Mouse (Mus musculus) 3134 (cell line): ENCODE data around the gene Sbds.

Experiments
- DNase-seq: peaks from one replicate; pipeline ENCODE4 v3.0.0-alpha.2; 2011; ENCODE audit warnings: low spot score; ENCODE audit not compliant: insufficient read length; ENCODE audit errors: extremely low read depth

Sbds gene

DNA sequence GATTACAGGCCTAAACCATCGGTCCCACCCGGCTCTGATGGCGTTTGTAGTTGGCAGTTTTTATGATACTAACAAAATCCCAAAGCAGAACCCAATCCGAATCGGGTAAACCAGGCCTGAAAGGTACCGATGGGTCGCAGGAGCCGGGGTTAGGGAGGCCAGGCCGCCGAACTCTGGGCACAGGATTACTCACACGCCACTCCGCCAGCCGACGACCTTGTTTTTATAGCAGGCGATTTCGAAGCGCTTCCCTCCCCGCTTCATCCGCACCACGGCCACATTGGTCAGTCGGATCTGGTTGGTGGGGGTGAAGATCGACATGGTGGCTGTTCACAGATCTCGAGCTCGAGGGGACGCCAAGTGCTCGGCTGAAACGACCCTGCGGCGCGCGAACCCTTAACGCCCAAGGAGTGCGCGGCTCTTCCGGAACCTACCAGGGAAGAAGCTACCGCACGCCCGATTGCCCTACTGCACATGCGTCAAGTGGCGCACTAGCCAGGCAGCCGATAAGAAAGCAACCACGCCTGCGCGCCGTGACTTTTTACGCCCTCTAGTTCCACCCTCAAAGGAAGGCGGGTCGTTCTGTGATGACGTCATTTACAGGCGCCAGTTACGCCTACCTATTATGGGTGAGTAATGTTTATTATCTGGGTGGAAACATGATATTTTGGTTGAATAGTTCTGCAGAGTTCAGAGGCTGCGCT, at the start of gene Sbds, which contains the start of gene Tyw1:
Gene Sbds, minus strand, starts transcription at position 514 of the 704 bp plus-strand sequence.
Gene Tyw1, plus strand, starts transcription at position 603 of the 704 bp plus-strand sequence.
- DNase-seq = peak; percentile 93

GRCm38 (mm10) chr5:130303611-130304010, 48.3 kb upstream of the Sbds start:
- no peak for DNase-seq

- DNase-seq = no peak
Observed at GRCm38 (mm10) chr5:130299526-130299925, 44.2 kb upstream of the Sbds start.

DNA sequence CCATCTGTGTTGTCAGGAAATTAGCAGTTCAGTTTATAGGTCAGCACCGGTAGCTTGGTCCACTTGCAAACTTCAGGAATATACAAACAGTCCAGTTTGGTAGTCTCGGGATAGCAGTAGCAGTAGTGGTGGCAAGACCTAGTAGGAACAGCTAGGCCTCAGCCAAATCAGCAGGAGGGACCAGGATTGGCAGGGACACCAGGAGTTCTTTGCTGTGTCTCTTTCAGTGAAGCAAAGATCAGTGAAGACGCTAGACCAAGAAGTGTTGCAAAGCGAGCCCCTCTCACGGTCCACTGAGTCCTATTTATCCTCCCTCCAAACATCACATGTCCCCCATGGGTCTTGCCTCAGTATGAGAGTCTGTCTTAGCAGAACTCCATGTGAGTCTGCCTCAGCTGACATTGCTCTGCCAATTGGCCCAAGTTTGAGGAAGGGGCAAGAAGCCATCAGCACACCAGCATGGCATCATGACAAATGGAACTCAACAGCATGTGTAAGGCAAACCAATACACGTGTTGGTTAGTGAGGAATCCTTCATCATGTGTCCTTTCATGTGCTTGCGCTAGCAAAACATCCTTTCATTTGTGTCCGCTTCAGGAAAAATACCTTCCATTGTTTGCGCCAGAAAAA, 43.6 kb upstream of the Sbds start:
- DNase-seq = no peak

DNA sequence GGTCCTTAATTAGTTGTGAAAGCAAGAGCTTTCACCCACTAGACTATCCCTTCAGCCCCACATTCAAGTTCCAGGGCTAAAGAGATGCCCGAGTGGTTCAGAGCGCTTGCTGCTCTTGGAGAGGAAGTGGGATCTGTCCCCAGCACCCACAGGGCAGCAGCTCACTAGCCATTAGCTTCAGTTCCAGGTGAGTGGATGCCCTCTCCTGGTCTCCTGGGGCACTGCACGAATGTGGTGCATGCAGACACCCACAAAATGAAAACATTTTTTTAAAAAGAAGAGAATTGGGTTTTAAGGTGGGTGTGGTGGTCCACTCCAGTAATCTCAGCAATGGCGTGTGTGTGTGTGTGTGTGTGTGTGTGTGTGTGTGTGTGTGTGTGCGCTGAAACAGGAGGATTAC, 40.7 kb upstream of the Sbds start:
- DNase-seq = no peak

- no peak for DNase-seq
Observed at GRCm38 (mm10) chr5:130294598-130294997, 39.3 kb upstream of the Sbds start.

DNA sequence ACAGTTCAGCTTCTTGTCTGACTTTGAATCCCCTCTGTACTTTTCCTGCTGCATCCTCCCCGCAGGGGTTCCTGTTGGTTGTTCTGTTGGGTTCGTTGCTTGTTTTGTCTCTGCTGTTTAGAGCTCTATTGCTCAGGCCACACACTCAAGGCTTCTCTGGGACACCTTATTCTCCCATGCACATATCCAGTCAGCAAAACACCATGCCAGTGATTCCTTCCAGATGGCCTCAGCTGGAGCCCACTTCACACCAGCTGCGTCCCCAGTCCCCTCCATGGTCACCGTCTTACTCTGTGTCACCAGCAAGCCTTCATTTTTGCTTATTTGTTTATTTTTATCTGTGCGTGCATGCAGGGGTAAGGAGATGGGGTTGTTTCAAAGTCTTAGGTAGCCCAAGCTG, 38.6 kb upstream of the Sbds start:
- DNase-seq = no peak

DNA sequence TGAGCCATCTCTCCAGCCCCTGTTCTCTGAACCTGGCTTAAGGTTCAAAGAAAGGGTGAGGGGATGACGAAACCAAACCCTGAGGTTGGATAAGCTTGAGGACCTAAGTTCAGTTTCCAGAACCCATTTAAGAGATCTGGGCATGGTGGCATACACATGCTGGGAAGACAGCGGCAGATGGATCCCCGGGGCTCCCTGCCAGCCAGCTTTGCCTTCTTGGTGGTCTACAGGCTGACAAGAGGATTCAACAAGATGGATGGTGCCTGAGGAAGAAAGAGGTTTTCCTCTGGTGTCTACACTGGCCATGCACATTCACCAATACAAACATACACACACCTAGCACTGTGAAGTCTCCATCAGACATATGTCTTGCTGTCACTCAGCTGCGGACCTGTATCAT, 37.6 kb upstream of the Sbds start:
- no peak for DNase-seq

DNA sequence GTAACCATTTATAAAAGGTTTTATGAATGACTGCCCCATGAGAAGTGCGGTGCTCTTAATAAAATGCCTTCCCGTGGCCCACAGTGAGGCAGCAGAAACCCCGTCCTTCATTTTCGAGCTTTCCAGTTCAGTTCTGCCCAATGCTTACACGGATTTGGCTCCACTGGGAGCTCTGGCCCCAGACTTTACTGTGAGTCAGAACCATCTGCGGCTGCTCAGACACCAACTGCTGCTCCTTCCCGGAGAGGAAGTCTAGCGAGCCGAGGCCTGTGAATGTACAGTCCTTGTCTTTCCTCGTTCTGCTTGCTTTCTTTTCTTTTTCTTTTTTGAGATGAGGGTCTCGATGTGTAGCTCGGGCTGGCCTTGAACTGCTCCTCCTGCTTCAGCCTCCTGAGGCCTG, 35.4 kb upstream of the Sbds start:
- no peak for DNase-seq

- no peak for DNase-seq
Observed at GRCm38 (mm10) chr5:130290242-130290641, 34.9 kb upstream of the Sbds start.

DNA sequence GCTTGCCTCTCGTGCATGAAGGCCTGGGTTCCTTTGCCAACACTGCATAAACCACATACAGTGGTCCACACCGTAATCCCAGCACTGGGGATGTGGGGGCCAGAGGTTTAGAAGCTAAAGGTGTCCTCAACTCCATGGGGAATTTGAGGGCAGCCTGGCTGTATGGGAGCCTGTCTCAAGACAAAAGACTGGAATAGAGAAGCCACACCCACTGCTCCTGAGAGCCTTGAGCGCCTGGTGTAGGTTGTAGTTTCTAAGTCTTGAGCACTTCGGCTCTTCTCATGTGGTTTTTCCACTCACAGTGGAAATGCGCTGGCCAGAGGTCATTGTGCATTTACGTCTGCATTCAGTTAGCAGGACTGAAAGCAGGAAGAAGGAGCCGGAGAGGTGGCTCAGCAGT, 32.8 kb upstream of the Sbds start:
- no peak for DNase-seq

DNA sequence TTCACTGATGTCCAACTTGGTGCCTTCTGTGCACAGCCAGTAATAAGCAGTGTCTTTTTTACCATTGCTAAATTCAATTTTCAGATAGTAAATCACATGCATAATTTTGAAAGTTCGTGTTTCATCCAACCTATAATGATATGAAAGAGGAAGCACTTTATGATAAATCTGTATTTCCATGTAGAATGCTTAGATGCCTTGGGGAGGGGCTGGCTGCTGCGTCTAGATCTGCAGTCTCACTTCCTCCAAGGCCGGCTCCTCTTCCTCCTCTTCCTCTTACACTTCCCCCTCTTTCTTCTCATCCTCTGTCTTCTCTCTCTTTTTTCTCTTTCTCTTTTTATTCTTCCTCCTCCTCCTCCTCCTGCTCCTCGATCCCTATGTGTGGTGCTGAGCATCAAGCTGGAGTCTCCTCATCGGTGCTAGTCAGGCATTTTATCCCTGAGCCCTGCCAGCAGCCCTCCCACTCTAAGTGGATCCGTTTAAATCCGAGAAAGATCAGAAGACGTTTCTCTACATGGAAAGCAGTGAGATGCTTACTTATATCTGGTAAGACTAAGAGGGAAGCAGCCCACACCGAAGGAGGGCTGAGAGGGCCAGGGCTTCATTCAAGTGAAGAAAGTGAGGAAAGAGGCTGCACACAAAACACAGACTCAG, 27.9 kb upstream of the Sbds start:
- no peak for DNase-seq

DNA sequence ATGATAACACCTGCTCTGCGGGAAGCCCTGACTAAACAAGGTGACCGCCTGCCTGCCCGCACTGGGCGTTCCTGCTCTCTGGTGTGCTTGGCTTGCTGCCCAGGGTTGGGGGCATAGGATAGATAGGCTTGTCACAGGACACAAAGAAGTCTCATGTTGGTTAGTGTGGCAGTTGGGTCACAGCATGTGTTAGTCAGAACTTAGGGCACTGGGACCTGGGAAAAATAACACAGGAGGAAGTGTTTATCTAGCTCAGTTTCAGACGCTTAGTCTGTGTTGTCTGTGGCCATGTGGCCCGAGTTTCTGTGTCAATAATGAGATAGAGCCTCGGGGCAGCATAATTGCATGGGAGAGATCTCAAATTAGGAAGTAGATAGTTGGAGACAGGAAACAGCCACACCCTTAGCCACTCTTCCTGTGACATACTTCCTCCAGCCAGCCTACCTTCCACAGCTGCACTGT, 22.7 kb upstream of the Sbds start:
- no peak for DNase-seq

DNA sequence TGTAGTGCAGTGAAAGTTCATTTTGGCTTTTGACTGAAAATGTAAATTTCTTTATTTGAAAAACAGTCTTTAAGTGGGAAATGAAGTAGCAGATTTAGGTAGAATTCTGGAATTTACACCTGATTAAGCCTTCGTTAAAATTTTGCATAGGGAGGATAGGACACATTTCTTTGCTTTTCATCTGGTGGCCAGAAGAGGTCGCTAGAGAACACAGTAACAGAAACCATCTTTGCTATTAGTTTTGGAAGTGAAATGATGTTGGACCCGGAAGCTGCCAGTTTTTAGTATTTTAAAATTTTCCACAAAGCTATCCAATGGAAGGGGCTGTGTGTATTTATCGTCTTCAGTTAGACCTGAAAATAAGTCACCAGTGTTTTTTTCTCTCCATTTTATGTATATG, 20.2 kb upstream of the Sbds start:
- DNase-seq = no peak

- no peak for DNase-seq
Observed at GRCm38 (mm10) chr5:130273046-130273445, 17.7 kb upstream of the Sbds start.

DNA sequence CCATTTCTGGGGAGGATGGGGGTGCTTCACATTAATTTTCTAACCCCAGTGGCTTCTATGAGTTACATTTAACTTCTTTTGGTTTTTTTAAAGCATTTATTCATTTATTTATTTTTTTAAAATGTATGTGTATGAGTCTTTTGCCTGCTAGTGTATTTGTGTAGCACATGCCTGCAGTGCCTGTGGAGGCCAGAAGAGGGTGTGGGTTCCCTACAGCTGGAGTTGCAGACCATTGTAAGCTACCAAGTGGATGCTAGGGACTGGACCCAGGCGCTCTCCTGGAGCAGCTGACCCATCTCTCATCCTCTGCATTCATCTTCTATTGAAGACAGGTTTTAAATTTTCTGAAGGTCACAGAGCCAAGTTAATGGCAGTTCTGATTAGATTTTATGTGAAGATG, 17.0 kb upstream of the Sbds start:
- no peak for DNase-seq

DNA sequence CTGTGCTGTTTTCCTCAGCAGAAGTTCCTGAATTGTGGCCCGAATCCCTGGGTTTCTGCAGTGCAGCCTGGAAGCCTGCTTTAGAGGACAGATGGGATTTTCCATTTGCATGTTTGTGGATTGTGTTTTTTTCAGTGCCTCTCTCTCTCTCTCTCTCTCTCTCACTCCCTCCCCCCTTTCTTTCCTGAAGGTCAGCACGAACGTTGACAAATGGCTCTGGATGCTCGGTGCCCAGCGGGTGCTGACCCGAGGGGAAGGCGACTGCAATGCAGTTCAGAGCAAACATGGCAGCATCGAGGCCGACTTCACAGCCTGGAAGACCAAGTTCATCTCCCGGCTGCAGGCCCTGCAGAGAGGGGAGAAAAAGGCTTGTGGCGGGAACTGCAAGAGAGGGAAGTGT, 13.6 kb upstream of the Sbds start:
- no peak for DNase-seq

DNA sequence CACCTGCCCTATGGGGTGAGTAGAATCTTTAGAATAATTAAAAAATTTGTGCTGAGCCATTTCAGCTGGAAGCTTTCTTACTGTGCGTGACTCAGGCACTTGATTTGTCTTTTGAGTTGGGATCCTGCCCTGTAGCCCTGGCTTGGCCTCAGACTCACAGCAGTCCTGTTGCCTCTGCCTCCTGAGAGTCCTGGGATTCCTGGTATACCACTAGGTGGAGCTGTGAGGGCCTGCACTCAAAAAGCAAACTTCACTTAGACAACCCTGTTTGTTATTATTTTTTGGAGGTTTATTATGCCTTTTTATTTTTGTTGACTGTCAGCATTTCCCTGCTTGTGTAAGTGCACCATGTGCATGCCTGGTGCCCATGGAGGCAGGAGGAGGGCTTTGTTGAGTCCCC, 12.0 kb upstream of the Sbds start:
- DNase-seq = no peak

- DNase-seq = no peak
Observed at GRCm38 (mm10) chr5:130266651-130267050, 11.3 kb upstream of the Sbds start.

GRCm38 (mm10) chr5:130264433-130265005, 9.2 kb upstream of the Sbds start:
- no peak for DNase-seq

DNA sequence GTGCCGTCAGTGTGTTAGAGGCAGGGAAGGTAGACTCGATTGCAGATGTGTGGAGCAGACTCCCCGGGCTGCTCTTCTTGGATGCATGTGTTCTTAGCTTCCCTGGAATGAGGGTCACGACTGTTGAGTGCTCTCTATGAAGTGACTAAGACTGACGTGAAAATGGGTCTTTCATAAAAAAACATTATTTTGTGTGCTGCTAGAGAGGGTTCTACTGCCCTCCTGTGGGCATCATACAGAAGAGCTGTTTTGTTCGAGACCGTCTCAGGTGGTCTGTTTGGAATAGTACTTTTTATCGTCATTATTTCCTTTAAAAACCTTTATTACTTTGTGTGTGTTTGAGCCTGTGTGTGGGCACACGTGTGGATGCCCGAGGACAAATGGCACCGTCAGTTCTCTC, 8.1 kb upstream of the Sbds start:
- no peak for DNase-seq

DNA sequence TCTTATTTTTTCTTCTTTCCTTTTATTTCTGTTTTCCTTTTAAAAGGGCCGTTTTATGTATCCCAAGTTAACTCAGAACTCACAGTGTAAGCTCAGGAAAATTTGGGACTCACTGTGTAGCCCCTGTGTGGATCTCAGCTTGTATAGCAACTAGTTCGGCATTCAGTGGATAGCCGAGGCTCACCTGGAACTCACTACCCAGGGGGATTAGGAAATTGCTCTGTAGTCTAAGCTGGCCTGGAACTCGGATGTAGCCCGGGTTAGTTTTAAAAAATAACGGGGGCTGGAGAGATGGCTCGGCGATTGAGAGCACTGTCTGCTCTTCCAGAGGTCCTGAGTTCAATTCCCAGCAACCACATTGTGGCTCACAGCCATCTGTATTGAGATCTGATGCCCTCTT, 2.0 kb upstream of the Sbds start:
- DNase-seq = no peak
